Mouse (Mus musculus) layer of hippocampus, adult 18-20 months (tissue): ENCODE results near the gene Gm20696. TPM values are rescaled to one million over a fixed set of nuclear protein-coding genes. Genes with fewer than 3 reads are reported as not detected.

ENCODE experiments used
- DNase-seq, 2 experiments: peaks; one replicate each; pipeline ENCODE4 v3.0.0; 2022; ENCODE audit warnings: low spot score in 2 of 2
- total RNA-seq, 2 experiments: library from RNA; stranded (reverse); gene quantifications; 2 replicates each; pipeline ENCODE4 v1.2.3; 2021

The Gm20696 gene
- total RNA-seq, 2 experiments from 2014 or later = 5.7 to 7.4 TPM

GRCm38 (mm10) chr6:99335174-99335830, 331.3 kb downstream of the Gm20696 start:
- DNase-seq = no peak

GRCm38 (mm10) chr6:99334255-99334654, 332.3 kb downstream of the Gm20696 start:
- DNase-seq = no peak

- DNase-seq = no peak
These were observed 333.5 kb downstream of the Gm20696 start for GRCm38 (mm10) chr6:99333127-99333526.

- no peak for DNase-seq
These were observed 336.4 kb downstream of the Gm20696 start for GRCm38 (mm10) chr6:99330169-99330568.

- no peak for DNase-seq
These were observed 338.0 kb downstream of the Gm20696 start for GRCm38 (mm10) chr6:99328634-99329033.

- DNase-seq = no peak
These were observed 338.5 kb downstream of the Gm20696 start for GRCm38 (mm10) chr6:99328146-99328545.

- no peak for DNase-seq
These were observed 338.9 kb downstream of the Gm20696 start for GRCm38 (mm10) chr6:99327721-99328120.

- DNase-seq = no peak
These were observed 340.7 kb downstream of the Gm20696 start for GRCm38 (mm10) chr6:99325881-99326280.

- DNase-seq = no peak
These were observed 341.1 kb downstream of the Gm20696 start for GRCm38 (mm10) chr6:99325461-99325860.

GRCm38 (mm10) chr6:99322132-99322904, 344.3 kb downstream of the Gm20696 start:
- DNase-seq = no peak

- DNase-seq = no peak
These were observed 346.2 kb downstream of the Gm20696 start for GRCm38 (mm10) chr6:99320444-99320843.

GRCm38 (mm10) chr6:99319415-99320405, 346.9 kb downstream of the Gm20696 start:
- no peak for DNase-seq

GRCm38 (mm10) chr6:99314746-99315145, 351.9 kb downstream of the Gm20696 start:
- DNase-seq = no peak

GRCm38 (mm10) chr6:99310529-99310928, 356.1 kb downstream of the Gm20696 start:
- DNase-seq = no peak

GRCm38 (mm10) chr6:99310171-99310500, 356.5 kb downstream of the Gm20696 start:
- DNase-seq = no peak

- peak in 1 of 2 experiments; percentile 23 for DNase-seq
These were observed 357.0 kb downstream of the Gm20696 start for GRCm38 (mm10) chr6:99309466-99310170.

- DNase-seq = no peak
These were observed 360.8 kb downstream of the Gm20696 start for GRCm38 (mm10) chr6:99305751-99306150.

GRCm38 (mm10) chr6:99305236-99305635, 361.4 kb downstream of the Gm20696 start:
- no peak for DNase-seq

- no peak for DNase-seq
These were observed 363.7 kb downstream of the Gm20696 start for GRCm38 (mm10) chr6:99302662-99303435.

- DNase-seq = no peak
These were observed 364.7 kb downstream of the Gm20696 start for GRCm38 (mm10) chr6:99301923-99302322.
